Mouse (Mus musculus) lung, adult 2 months (tissue): ENCODE data around the gene Iqschfp.

Experiments
- CTCF ChIP-seq: fragments of 200-500 bp; IDR thresholded peaks from 2 replicates; pipeline ENCODE4 v1.5.1; 2011; ENCODE audit warnings: mild to moderate bottlenecking, low read length, control low read depth; ENCODE audit not compliant: insufficient read depth
- POLR2A ChIP-seq: fragments of 200-500 bp; IDR thresholded peaks from 2 replicates; pipeline ENCODE4 v1.6.1; 2011; ENCODE audit warnings: low read depth, mild to moderate bottlenecking, control low read depth, low read length, borderline replicate concordance; ENCODE audit errors: extremely low read depth

GRCm38 (mm10) chr3:68616363-68616762 lies 724.3 kb downstream of the Iqschfp start:
- TF ChIP-seq CTCF (no peak), POLR2A (no peak)
